Mouse (Mus musculus) midbrain, embryonic 14.5 days (tissue): ENCODE measurements around the gene Gm597. TPM values are rescaled to one million over a fixed set of nuclear protein-coding genes. Genes with fewer than 3 reads are reported as not detected.

Experiments
- ATAC-seq: fragments of 200-750 bp; cut with Nextera tagmentation; 2 replicates; pipeline ENCODE4 v1.8.0; 2017; ENCODE audit warnings: moderate number of reproducible peaks, moderate library complexity; ENCODE audit not compliant: low FRiP score, low TSS enrichment
- DNase-seq: peaks from one replicate; pipeline ENCODE4 v3.0.0-alpha.2; 2015
- H3K27ac ChIP-seq: fragments of 300-500 bp; sonication (generic); replicated peaks from 2 replicates; pipeline ENCODE4 v1.5.1; 2014; ENCODE audit warnings: mild to moderate bottlenecking, low read depth, low read length, moderate library complexity
- H3K27me3 ChIP-seq: fragments of 300-500 bp; sonication (generic); 2 replicates; pipeline ENCODE4 v1.6.1; 2014; ENCODE audit warnings: low read length, control low read depth, mixed read lengths; ENCODE audit not compliant: control insufficient read depth, insufficient read depth
- H3K36me3 ChIP-seq: fragments of 300-500 bp; sonication (generic); 2 replicates; pipeline ENCODE4 v1.6.1; 2014; ENCODE audit warnings: low read length, control low read depth; ENCODE audit not compliant: control insufficient read depth, insufficient read depth
- H3K4me1 ChIP-seq: fragments of 300-500 bp; sonication (generic); 2 replicates; pipeline ENCODE4 v1.6.1; 2014; ENCODE audit warnings: mild to moderate bottlenecking, antibody characterized with exemption, low read length, control low read depth; ENCODE audit not compliant: control insufficient read depth, insufficient read depth
- H3K4me2 ChIP-seq: fragments of 300-500 bp; sonication (generic); 2 replicates; pipeline ENCODE4 v1.6.1; 2014; ENCODE audit warnings: mild to moderate bottlenecking, low read length, moderate library complexity
- H3K4me3 ChIP-seq: fragments of 300-500 bp; sonication (generic); replicated peaks from 2 replicates; pipeline ENCODE4 v1.5.1; 2014; ENCODE audit warnings: low read depth, low read length
- H3K9ac ChIP-seq: fragments of 300-500 bp; sonication (generic); replicated peaks from 2 replicates; pipeline ENCODE4 v1.6.1; 2014; ENCODE audit warnings: mild to moderate bottlenecking, low read length, moderate library complexity
- H3K9me3 ChIP-seq: fragments of 300-500 bp; sonication (generic); 2 replicates; pipeline ENCODE4 v1.6.1; 2016; ENCODE audit warnings: low read length, control low read depth, mixed read lengths; ENCODE audit not compliant: control insufficient read depth
- WGBS: fragments of 180-500 bp; shearing (Covaris S2); extraction: QIAGEN DNeasy Blood & Tissue Kit; methylation state at CpG from one replicate; pipeline ENCODE4 v1.1.7; 2014; 5-methylcytosine and 5-hydroxymethylcytosine counted together
- polyA plus RNA-seq: library from polyadenylated mRNA; unstranded; fragments of >200 nt; fragmentation: Nextera tagmentation; extraction: Ambion mirVana; gene quantifications from 2 replicates; pipeline ENCODE4 v1.2.1, GENCODE M21; 2014

Gene Gm597
- not detected in 2 replicates for polyA plus RNA-seq

GRCm38 (mm10) chr1:28780152-28780551, at the start of gene Gm597:
Gene Gm597, minus strand, starts transcription at chr1:28780252.
- no peaks in the 10 kb centered on the region for H3K9me3 ChIP-seq
- no peak for ATAC-seq
- no peak within 1 kb of the TSS for H3K27ac ChIP-seq
- H3K36me3 ChIP-seq: no peaks in the 10 kb centered on the region
- no peak within 1 kb of the TSS for H3K9ac ChIP-seq
- no peak for DNase-seq
- no peaks in the 10 kb centered on the region for H3K27me3 ChIP-seq
- H3K4me2 ChIP-seq: no peak within 1 kb of the TSS
- no peak within 1 kb of the TSS for H3K4me3 ChIP-seq
- H3K4me1 ChIP-seq: no peaks in the 10 kb centered on the region

GRCm38 (mm10) chr1:28807689-28808088, 27.6 kb upstream of the Gm597 start:
- Histone ChIP-seq H3K9me3 (no peaks in the 10 kb centered on the region), H3K36me3 (no peaks in the 10 kb centered on the region), H3K4me2 (no peak overlapping the region), H3K27ac (no peak overlapping the region), H3K9ac (no peak overlapping the region), H3K4me3 (no peak overlapping the region), H3K27me3 (no peaks in the 10 kb centered on the region), H3K4me1 (no peaks in the 10 kb centered on the region)
- no peak for ATAC-seq
- 95% methylated on average over 1 of the region's 1 CpGs for WGBS
- no peak for DNase-seq

GRCm38 (mm10) chr1:28806618-28807017, 26.6 kb upstream of the Gm597 start:
- no peak for DNase-seq
- no peak overlapping the region for H3K4me3 ChIP-seq
- H3K9me3 ChIP-seq: no peaks in the 10 kb centered on the region
- H3K9ac ChIP-seq: no peak overlapping the region
- ATAC-seq: no peak
- H3K4me2 ChIP-seq: no peak overlapping the region
- no peaks in the 10 kb centered on the region for H3K36me3 ChIP-seq
- no peaks in the 10 kb centered on the region for H3K4me1 ChIP-seq
- no peaks in the 10 kb centered on the region for H3K27me3 ChIP-seq
- no peak overlapping the region for H3K27ac ChIP-seq

GRCm38 (mm10) chr1:28800881-28801280, 20.8 kb upstream of the Gm597 start:
- Histone ChIP-seq H3K27ac (no peak overlapping the region), H3K27me3 (no peaks in the 10 kb centered on the region), H3K4me1 (no peaks in the 10 kb centered on the region), H3K4me2 (no peak overlapping the region), H3K9ac (no peak overlapping the region), H3K36me3 (no peaks in the 10 kb centered on the region), H3K4me3 (no peak overlapping the region), H3K9me3 (no peaks in the 10 kb centered on the region)
- ATAC-seq (no peak), DNase-seq (no peak)
- WGBS: 87% methylated on average over 14 of the region's 14 CpGs
